Mouse (Mus musculus) lung, postnatal 10 days (tissue): ENCODE measurements at regions not wholly inside any gene's neighbourhood (a gene's known extent, or its start where the extent isn't known, plus 50 kb on each side); places are given as distances from the start of the nearest gene placed in this dataset.
"Not testable (repeated sequence)": the region's sequence is repeated elsewhere in the genome, so short reads cannot be mapped to it uniquely, and the experiment has no call there.

ENCODE experiments used
- DNase-seq: peaks from one replicate; pipeline ENCODE4 v3.0.0; 2021

DNA sequence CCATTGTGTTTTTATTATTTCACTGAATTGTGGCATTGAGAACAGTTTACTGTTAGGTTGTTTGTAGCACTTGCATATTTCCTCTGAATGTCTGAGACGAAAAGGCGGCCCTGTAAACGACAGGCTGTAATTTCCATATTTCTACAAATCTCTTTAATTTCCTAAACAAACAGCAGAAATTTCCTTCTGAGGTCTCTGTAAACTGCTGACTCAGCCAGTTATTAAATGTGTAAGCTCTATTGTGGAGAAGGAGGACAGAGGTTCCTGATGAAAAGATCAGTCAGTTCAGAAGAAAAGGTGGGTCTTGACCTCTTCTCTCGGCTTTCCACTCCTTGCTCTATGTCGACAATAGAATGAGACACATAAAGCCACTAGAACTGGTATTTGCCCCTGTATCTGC is 256.0 kb upstream of the 1700008P02Rik start:
- no peak for DNase-seq

DNA sequence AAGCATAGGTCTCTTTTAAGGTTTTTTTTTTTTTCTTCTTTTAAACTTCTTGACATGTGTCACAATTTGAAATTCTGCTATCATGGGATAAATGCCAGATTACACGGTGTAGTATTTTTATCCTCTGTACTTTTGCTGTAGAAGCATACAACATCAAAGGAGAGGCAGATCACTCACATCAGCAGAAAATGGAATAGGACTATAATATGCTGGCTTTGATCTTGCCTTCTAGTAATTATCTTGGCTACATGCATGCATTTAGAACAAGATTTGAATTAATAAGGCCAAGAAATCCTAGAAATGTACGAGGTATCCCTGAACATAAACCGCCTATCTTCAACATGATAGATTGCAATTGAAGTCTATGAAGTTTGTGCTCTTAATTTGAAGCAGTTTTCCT is 251.9 kb upstream of the 1700008P02Rik start:
- no peak for DNase-seq

DNA sequence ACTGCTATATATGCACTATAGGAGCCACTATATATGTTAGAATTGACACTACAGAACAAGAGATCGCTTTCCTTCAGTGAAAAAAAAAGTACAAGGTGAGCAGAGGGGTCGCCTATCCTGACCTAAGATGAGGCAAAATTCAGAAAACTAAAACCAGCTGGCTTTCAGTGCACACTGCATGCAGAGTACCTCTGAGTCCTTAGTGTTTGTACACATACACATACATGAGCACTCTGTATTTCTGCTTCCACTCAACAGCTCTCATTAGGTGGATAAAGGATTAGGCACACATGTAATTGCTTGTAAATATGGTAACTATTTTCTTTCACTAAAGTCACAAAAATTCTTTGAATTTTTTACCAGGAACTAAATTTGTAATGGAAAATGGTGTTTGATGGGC is 251.5 kb upstream of the 1700008P02Rik start:
- no peak for DNase-seq

DNA sequence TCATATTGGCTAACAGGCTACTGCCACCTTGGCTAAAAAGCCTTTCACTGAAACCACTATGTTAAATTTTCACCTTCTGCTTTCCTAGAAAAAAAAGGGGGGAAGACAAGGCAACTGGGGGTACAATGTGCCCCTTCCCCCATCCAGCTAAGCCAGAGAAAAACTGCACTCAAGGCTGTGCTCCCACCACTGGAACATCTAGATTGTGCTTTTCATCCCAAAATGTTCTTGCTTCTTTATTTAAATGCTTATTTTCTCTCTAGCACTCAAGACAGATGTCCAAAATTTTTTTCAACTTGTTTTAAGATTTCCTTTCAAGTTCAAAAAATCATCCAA is 245.9 kb upstream of the 1700008P02Rik start:
- DNase-seq: no peak

DNA sequence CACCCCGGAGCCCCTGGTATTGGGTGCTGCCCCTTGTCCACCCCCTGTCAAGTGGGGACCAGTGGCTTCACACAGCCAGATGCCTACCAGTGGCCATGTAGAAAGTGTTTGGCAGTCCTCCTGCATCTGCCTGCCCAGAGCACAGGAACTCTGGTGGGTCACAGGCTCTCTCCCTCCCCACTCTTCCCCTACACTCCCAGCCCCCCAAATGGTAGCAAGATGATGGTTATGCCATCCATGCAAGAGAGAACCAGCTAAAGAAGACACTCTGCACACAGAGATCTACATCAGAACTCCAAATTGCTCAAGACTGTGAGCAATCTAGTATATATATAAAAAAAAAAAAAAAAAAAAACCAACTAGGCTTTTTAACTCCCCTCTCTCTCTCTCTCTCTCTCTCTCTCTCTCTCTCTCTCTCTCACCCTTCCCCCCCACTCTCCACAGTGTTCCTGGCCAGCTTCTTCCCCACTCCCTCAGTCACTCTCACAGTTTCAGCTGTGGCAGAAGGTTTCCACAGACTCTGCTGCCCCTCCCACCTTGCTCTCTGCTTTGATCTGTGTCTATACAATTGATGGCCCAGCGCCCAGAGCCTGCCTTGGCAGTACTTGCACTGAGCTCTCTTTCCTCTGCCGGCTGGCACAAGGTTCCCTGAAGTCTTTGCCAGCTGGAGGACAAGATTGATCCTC is 245.4 kb upstream of the 1700008P02Rik start:
- DNase-seq: peak; percentile 2

DNA sequence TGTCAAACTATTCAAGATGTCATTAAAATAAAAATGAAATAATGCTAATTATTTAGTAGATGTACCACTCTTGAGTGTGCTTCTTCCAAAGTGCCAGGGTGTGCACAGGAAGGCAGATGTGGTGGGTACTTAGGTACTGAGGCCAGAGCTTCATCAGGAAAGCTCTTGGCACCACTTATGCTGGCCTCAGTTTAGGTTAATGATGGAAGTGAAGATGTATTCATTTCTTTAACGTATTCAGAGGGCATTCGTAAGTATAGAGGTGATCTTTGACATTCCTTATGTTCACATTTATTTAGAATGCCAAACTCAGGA is 239.6 kb upstream of the 1700008P02Rik start:
- no peak for DNase-seq

DNA sequence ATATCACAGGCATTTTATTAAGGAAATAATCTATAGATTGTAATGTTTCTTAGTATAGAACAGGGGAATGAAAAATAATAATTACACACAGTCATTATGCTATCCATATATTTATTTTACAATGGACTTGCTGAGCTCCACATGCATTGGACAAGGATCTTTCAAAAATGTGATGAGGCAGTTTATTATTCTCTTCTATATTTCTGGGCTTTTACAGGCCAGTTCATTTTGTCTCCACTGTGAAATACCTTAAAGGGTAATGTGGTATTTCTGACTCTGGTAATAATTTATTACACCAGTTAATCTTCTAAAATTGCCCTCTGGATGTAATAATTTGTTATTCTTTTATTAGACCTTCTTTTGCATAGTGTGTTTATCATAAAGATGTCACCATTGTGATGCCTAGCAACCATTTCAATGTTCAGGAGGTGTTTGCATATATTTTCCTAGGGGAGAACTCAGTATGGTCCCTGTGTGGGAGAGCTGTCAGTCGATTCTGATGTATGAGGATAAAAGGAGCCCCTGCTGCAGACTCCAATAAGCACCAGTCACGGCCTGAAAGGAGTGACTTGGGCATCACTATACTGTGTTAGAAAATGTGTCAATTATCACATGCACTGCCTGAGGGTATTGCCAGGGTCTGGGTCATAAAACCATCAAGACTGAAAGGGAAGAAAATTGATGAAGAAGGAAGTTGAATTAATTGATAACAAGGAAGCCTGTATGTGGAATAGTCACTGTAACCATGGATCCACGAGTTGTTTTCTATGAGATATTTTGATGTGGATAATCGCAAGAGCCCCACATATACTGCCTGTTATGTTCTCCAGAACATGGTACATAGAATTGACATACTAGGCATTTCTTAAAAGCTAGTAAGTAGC is 239.0 kb upstream of the 1700008P02Rik start:
- no peak for DNase-seq

DNA sequence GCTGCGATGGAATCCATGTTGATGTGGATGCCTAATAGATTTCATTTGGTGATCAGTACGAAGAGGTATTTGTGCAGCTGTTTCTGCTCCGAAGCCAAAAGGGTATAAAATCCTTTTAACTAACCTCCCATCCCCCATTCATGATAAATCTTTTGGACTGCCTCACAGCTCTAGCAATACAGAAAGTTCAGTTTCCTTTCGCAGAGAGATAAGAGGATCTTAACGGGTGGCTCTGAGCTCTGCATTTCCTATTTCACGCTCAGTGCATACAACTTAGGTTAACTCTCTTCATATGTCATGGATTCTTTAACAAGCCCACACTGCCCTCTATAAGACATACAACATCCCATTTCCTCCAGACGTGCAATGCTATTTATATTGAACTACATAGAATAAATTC is 199.1 kb upstream of the 1700008P02Rik start:
- DNase-seq: no peak

DNA sequence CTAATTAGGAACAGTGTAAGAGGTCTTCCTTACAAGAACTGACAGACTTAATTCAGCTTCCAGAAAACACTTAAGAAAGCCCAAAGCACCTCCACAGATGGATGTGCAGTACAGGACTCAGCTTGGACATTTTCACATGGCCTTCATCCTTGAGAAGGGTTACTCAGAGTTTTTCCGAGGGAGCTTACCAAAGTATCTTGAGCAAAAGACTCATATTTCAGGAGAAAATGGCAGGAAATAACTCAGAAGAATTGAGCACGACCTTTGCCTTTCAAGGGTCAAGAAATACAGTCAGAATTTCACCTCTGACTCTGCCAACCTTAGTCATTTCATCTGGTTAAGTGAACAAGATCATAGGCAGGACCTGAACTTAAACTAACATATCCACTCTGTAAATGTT is 192.1 kb upstream of the 1700008P02Rik start:
- DNase-seq: no peak

DNA sequence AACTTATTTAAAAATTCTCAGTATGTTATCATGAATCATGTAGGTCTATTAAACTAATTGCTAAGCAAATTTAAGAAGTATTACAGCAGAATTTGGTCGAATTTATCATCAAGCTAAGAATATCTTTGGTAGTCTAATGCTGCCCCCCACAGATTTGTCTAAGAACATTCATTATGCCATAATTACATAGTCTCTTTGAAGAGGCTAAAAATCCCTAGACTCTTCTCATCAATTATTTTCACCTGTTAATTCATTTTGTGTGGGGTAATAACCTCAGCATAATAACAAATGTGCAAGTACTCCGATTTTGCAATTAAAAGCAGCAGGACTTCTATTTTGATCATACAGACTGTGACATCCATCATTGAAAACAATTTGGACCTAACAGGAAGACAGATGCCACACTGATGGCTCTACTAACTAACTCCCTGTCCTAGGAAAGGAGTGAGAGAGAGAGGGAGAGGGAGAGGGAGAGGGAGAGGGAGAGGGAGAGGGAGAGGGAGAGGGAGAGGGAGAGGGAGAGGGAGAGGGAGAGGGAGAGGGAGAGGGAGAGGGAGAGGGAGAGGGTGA is 189.2 kb upstream of the 1700008P02Rik start:
- no peak for DNase-seq

DNA sequence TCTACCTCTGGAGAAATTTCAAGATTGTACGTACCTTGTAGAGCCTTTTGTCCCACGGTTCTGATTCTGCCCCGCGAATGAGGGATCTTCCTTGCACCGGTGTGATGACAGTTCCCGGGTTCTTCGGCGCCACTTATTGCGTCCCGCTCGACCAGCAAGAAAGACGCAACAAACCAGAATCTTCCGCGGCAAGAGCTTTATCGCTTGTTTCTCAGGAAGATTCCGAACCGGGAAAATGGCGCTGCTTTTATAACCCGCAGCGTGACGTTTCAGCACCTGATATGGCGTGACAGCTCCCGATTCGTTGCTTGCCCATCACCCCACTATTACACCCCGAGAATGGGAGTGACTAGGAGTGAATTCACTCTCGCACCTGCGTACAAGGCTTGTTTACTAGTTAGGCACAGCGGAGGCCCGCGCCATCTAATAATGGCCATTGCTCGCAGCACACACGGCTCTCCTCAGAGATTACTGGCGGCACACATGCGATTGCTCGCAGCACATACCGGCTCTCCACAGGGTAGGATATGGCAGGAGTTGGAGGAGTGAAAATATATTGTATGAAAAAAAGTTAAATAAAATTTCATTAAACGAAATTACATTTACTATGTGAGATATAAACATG is 180.0 kb upstream of the 1700008P02Rik start:
- DNase-seq: not testable (repeated sequence)

DNA sequence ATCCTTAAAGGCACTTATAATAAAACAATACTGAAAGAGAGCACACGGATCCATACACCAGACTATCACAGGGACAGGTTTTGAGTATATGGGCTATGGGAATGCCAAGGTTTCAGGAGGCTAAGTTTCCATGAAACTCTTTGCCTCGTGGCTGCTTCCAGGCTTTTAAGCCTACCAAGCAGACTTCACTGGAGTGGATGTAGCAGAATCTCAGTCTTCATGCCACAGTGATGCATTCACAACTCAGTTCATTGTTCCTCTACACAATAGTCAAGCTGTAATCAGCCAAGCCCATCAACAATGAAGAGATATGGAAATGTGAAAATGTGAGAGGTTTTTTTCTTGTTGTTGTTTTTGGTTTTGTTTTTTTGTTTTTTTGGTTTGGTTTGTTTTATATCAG is 148.3 kb upstream of the 1700008P02Rik start:
- no peak for DNase-seq

DNA sequence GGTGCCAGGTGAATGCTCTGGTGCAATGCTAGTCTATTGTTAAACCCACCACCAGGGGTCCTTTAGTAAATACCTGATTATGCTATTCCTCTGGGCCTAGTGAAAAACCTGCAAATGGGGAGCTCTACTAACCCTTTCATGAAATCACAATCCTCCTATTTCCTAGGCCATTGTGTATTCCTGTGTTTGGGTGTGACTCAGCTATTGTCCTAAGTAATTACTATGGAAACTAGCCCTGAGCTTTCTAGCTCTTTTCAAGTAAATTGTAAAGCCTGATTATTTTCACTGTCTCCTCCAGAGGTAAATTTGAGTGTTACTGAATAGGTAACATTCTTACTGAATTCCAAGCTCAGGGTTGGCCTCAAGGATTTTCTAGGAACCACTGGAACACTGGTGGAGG is 147.8 kb upstream of the 1700008P02Rik start:
- DNase-seq: not testable (repeated sequence)

DNA sequence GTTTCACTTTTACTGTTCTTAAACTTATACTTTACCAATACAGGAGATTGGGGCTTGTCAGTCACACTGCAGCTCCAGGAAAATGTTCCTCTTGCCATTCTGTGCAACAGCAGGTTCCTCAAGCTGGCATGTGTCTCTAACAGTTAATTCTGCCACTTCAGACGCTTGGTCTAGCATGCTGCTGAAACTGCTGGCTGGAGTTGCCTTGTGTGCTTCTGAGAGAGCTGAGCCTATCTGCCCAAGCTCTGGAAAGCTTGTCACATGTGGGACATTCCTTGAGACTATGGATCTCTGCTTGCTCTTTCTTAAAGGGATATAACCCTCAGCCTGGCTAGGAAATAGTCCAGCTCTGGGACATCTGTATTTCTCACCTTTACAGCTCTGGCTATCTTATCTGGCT is 138.9 kb upstream of the 1700008P02Rik start:
- peak; percentile 30 for DNase-seq

DNA sequence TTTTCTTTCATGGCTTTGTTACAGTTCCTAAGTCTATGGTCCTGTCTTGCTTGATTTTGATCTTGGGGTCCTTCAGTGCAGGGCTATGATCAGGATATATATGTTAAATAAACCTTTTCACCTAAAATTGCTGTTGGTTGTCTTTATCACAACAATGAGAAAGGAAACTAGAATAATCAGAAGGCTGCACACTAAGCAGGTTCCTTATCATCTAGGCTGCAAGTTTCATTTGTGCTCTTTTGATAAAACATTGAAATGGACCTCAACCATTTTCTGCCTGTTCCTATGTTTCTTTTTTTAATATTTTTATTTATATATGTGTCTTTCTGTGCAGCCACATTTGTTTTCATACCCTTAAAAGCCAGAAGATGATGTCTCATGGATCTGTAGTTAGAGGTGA is 137.3 kb upstream of the 1700008P02Rik start:
- DNase-seq: no peak

DNA sequence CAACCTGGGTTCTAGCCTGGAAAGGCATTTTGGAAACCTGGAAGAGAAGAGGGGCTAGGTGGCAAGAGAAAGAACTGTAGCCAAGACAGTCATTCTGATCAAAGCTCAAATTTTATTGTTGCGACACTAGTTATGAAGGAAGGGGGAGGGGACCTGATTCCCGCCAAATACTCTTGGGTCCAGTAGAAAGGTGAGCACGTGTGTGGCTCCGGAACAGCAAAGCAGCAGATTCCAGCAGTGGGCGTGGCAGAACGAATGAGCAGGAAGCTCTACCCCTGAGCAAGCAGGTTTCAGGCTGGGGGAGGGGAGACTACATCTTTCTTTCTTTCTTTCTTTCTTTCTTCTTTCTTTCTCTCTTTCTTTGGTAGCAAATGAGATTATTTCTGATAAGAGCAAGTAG is 130.5 kb upstream of the 1700008P02Rik start:
- DNase-seq: not testable (repeated sequence)

DNA sequence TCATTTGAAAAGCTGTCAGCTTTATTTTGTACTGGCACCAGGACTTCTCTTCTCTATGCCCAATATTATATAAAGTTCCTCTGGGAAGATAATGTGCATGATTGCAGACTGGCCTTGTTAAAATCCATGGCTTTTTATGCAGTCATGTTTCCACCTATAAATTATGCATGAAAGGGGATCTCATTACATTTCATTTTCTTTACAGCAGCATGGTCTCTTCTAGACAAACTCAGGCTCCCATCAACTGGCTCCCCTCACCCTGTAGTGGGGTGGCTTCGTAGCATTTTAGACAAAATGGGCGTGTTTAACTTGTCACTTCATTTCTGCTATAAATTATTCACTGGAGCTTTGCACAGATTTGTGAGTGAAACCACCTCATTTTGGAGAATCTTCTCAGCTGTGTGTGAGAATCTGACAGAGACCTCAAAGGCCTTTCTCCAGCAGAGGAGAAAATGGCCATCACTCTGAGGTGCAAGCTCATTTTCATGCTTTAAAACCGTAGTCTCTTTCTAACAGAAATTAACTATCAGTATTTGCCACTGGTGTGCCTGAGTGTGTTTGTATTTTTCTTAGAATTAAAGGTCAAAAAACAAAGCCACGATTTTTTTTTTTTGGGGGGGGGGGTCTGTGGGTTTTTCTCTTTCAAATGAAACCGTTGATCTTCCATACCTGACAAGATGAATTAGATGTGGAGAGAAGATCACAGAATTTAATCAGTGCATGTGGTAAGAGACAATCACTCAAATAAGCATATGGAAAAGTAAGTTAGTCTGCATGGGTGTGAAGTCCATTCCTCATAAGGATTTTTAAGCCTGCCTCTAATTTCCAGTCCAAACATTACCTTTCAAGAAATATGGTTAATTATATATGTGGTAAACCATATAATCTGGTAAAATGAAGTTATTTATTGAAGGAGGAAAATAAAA is 111.4 kb upstream of the 1700008P02Rik start:
- no peak for DNase-seq

DNA sequence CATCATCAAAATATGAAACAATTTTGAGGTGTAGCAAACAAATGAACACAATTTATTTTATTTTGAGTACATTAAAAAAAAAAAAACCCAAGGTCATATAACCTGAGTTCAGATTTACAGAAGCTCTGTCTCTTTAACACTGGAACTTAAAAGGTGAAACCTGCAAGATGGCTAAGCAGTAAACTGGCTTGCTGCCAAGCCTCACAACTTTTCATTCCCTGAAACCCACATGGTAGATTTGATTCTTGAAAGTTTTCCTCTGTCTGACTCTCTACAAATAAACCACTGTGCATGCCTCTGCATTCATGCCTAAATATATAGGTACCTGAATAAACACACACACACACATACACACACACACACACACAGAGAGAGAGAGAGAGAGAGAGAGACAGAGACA is 109.8 kb upstream of the 1700008P02Rik start:
- no peak for DNase-seq

DNA sequence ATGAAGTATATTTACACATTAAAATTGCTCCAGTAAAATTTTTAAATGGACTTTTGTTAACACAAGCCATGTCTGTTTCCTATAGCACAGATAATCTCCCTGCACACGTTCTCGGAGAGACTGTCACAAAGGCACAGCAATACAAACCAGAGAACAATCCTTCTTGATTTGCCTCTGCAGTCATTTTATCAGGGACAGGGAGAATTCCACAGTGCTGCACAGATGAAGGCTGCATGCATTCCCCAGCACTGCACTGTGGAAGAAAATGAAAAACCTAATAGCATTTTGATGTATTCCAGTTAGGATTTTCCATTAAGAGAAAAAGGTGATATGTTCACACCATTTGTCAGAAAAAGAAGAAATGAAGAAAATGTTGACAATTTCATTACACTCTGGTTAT is 63.4 kb upstream of the 1700008P02Rik start:
- DNase-seq: no peak

DNA sequence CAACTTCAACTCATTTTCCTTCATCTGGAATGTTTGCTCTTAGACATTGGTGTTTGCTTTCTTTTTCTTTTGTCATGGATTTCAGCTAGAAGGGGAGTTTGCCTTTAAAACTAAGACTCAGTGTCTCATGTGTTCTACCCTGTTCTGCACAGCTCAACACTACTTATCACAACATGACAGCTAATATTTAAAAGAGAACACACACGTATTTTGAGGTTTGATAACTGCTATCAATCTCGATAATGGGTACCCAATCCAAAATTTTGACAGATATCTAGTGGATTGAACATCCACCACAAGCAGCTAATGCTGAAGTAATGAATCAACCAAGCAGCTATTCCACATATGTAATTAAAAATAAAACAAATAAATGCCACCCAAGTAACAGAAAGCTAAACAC is 61.2 kb upstream of the 1700008P02Rik start:
- DNase-seq: no peak

DNA sequence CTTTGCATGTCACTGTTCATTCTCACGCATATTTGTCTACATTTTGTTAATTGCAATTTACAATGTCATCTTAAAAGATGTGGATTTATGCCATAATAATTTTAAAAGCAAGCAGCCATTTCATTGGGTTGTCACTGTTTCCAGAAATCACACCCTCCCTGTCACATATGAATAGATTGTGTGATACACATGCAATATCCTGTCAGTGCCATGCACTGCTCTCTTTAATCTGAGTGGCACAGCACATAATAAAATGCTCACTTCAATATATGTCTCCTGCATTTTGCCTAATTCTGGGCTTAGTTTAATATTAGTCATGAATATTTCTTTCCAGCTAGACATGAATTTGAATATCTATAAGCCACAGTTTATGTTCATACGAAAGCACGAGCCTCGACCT is 56.1 kb upstream of the 1700008P02Rik start:
- DNase-seq: no peak

DNA sequence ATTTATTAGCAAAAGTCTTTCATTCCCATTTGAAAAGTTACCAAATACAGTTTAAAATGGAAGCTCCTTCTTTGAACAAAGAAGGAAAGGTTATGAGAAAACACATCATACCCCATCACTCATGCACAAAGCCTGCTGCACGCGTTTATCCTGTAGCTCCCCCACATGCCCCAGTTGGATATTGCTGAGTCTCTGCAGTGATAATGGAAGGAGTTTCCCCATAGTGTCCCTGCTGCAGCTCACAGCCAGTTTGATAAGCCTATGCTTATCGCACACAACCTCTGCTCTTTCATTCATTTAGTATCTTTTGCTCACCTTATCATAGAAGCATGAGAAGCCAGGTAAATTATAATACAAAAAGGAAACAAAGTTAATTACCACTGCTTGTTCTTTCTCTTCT is 55.1 kb upstream of the 1700008P02Rik start:
- peak; percentile 3 for DNase-seq
